Mouse (Mus musculus) left cerebral cortex, postnatal 36 days (tissue): ENCODE data around the gene Hist1h4d. TPM values are rescaled to one million over a fixed set of nuclear protein-coding genes. Genes with fewer than 3 reads are reported as not detected.
A peak's percentile ranks its signal among the peaks of the same experiment; 100 is the strongest.
"Not testable (repeated sequence)": the region's sequence is repeated elsewhere in the genome, so short reads cannot be mapped to it uniquely, and the experiment has no call there.

ENCODE experiments used
- DNase-seq, 2 experiments: peaks; one replicate each; pipeline ENCODE4 v3.0.0; 2021 to 2022; ENCODE audit warnings: low spot score in 2 of 2, mixed read lengths in 1 of 2
- intact Hi-C: fragments of 180-260 bp; cut with DNase I; formaldehyde crosslinking; loops from one replicate; pipeline ENCODE4 v1.15.1; 2025
- total RNA-seq, 2 experiments: library from RNA; stranded (reverse); gene quantifications; 2 replicates each; pipeline ENCODE4 v1.2.3; 2021

The Hist1h4d gene
- 100 to 1,000 TPM; 160 to 166 TPM for total RNA-seq

DNA sequence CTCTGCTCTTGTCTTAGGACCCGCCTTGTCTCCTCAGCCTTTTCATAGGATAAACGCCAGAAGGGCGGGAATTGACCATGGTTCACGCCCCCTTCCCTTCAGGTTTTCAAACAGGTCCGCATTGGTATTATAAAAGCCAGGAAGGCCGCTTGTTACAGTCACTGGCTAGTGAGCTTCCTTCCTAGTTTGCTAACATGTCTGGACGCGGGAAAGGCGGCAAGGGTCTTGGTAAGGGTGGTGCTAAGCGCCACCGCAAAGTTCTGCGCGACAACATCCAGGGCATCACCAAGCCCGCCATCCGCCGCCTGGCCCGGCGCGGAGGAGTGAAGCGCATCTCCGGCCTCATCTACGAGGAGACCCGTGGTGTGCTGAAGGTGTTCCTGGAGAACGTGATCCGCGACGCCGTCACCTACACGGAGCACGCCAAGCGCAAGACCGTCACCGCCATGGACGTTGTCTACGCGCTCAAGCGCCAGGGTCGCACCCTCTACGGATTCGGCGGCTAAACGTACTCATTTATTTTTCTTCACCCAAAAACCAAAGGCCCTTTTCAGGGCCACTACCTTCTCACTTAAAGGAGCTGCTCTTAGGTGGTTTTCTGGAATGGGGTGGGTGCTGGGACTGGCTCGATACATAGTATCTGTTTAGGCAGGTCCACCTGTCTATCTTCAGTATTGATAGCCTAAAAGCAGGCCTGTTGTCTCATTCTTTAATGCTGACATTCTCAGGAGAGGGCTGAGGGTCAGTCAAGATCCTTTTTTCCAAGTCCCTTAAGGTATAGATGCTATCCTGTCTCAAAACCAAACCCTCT lies at the start of gene Hist1h4d:
Gene Hist1h4d, plus strand, starts transcription at position 191 of the 811 bp plus-strand sequence.
- intact Hi-C loops, result loop anchor here (5.0 kb wide), 2 partner anchors 49 to 161 kb away; partner anchors contain the start of genes Hist1h2af and Hist1h4h
- peak; percentile 98 for DNase-seq

DNA sequence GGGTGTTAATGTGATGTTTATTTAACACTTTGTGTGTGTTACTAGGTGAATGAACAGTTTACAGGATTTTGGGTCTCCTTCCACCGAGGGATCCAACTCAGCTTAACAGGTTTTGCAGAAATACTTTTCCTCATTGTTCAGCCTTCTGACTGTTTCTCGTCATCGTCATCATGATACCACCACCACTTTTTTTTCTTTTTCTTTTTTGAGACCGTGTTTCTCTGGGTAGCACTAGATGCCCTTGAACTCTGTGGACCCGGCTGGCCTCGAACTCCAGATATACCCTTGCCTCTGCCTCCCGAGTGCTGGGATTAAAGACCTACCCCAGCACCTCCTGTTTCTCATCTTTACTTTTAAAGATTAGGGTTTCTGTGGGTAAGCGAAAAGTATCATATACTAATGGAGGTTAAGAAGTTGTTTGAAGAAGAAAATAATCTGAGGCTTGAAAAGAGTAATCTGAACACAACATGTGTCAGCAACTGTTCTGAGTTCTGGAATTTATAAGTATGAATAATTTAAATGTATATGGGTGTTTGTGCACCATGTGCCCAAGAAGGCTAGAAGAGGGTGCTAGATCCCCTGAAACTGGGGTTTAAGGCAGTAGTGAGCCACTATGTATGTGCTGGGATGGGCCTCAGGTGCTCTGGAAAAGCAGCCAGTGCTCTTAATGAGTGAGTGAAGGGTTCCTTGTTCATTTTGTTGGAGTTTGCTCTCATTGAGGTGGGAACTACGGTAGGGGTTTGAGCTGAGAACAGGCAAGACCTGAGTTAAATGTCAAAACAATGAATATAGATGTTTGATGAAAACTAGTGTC lies 48.9 kb upstream of the Hist1h4d start:
- intact Hi-C loops, result loop anchor here (5.0 to 10.0 kb wide), 3 partner anchors 50 to 1818 kb away; partner anchors contain the start of genes Hist1h2ag, Hist1h2ai, Hist1h2bj and Hist1h2bl
- no peak for DNase-seq

- intact Hi-C loops, result loop anchor here (5.0 to 10.0 kb wide), 3 partner anchors 49 to 1819 kb away; partner anchors contain the start of genes Hist1h2ag, Hist1h2ai, Hist1h2bj and Hist1h2bl
- DNase-seq, result peak; percentile 67 to 73
These were observed 47.6 kb upstream of the Hist1h4d start, which contains the start of gene Hist1h2af for GRCm38 (mm10) chr13:23533560-23534367. Gene Hist1h2af (plus strand): TSS chr13:23533906.

- intact Hi-C loops, result loop anchor here (5.0 to 10.0 kb wide), 3 partner anchors 48 to 1820 kb away; partner anchors contain the start of genes Hist1h2ag, Hist1h2ai, Hist1h2bj and Hist1h2bl
- no peak for DNase-seq
These were observed 46.8 kb upstream of the Hist1h4d start for GRCm38 (mm10) chr13:23534368-23535131.

DNA sequence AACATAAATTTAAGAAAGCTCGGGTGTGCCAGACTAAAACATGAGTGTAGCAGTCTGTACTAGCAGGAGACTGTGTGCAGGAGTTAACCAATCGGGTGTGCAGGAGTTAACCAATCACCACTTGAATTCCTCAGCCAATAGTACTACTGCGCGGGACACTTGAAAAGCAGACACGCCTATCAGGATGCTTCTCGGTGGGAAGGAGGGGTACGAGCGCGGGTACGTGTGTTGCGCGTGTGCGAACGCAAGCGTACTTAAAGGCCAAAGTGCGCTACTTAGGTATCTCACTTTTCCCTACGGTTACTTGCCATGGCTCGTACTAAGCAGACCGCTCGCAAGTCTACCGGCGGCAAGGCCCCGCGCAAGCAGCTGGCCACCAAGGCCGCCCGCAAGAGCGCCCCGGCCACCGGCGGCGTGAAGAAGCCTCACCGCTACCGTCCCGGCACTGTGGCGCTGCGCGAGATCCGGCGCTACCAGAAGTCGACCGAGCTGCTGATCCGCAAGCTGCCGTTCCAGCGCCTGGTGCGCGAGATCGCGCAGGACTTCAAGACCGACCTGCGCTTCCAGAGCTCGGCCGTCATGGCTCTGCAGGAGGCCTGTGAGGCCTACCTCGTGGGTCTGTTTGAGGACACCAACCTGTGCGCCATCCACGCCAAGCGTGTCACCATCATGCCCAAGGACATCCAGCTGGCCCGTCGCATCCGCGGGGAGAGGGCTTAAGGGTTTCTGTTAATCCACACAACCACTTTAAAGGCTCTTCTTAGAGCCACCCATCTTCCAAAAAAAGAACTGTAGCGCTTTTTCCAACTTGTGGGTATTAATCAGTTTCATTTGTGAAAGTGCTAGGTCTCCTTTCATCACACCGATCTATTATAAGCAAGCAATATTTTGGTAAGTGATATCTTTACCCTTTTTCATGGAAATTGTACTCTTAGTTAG lies 46.0 kb upstream of the Hist1h4d start, which contains the start of gene Hist1h3g:
Gene Hist1h3g, plus strand, starts transcription at position 286 of the 939 bp plus-strand sequence.
- DNase-seq, result peak; percentile 86 to 89
- intact Hi-C loops, result loop anchor here (10.0 kb wide), 1 partner anchor 1821 kb away; the partner anchor contains the start of genes Hist1h2ai, Hist1h2bl and Hist1h3h

- no peak for DNase-seq
- intact Hi-C loops, result loop anchor here (10.0 kb wide), 1 partner anchor 1821 kb away; the partner anchor contains the start of genes Hist1h2ai, Hist1h2bl and Hist1h3h
These were observed 45.1 kb upstream of the Hist1h4d start for GRCm38 (mm10) chr13:23536076-23536822.

DNA sequence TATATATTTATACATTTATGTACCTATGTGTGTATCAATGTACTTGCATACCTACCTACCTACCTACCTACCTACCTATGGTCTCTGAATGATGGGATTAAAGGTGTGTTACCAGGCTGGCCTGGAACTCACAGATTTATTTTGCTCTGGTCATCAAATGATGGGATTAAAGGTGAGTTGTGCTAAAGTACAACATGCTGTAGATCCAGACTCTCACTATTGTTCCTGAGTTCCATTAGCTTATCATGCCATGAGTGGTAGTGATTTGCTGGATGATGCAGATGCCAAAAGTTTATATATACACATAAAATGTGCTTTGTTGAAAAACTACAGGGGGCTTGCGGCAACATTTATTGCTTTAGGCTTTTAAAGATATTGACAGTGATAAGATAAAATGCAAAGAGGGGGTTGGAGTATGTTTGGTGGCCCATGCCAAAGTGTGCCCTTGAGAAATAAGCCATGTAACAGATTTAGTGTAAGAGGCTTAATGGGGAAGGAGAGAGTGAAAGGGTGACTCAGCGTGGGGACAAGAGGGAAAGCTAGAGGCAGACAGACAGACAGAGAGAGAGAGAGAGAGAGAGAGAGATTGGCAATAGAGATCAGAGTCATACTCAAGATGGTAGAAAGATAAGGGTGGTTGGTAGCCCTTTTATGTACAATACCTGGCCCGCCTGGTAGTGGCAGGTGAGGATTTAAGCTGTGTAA lies 44.2 kb upstream of the Hist1h4d start:
- no peak for DNase-seq
- intact Hi-C loops, result loop anchor here (10.0 kb wide), 1 partner anchor 1822 kb away; the partner anchor contains the start of genes Hist1h2ai, Hist1h2bl and Hist1h3h

GRCm38 (mm10) chr13:23538249-23538648 lies 43.1 kb upstream of the Hist1h4d start:
- no peak for DNase-seq
- intact Hi-C loops, result loop anchor here (10.0 kb wide), 1 partner anchor 1823 kb away; the partner anchor contains the start of genes Hist1h2ai, Hist1h2bl and Hist1h3h

GRCm38 (mm10) chr13:23539821-23540220 lies 41.6 kb upstream of the Hist1h4d start:
- not testable (repeated sequence) for DNase-seq
- intact Hi-C loops, result loop anchor here (10.0 kb wide), 1 partner anchor 1825 kb away; the partner anchor contains the start of genes Hist1h2ai, Hist1h2bl and Hist1h3h

GRCm38 (mm10) chr13:23541497-23541896 lies 39.9 kb upstream of the Hist1h4d start:
- DNase-seq, result no peak
- intact Hi-C loops, result no loop called here

DNA sequence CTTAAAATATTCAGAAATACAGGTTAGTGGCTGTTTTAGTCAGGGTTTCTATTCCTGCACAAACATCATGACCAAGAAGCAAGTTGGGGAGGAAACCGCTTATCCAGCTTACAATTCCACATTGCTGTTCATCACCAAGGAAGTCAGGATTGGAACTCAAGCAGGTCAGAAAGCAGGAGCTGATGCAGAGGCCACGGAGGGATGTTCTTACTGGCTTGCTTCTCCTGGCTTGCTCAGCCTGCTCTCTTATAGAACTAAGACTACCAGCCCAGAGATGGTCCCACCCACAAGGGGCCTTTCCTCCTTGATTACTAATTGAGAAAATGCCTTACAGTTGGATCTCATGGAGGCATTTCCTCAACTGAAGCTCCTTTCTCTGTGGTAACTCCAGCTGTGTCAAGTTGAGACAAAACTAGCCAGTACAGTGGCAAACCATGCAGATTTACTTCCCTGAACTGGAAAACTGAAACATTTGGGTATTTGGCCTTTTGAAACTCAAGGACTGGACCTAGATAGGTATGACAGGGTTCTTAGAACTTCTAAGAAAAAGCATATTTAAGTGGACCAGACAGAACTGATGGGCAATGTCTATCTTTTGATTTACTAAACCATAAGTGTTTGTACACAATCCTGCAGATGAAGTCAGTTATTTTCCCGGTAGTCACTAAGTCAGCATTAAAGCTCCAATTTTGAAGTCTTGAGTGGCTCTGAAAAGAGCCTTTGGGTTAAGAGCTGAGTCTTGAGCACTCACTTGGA lies 39.0 kb upstream of the Hist1h4d start:
- DNase-seq, intact Hi-C loops: not testable (repeated sequence)

- peak; percentile 68 to 71 for DNase-seq
- intact Hi-C loops, result not testable (repeated sequence)
These were observed 38.3 kb upstream of the Hist1h4d start, which contains the start of gene Hist1h2bh for GRCm38 (mm10) chr13:23542999-23543607. Gene Hist1h2bh (minus strand): TSS chr13:23543392.

- DNase-seq, result peak; percentile 73 to 76
- intact Hi-C loops, result no loop called here
These were observed 37.2 kb upstream of the Hist1h4d start, which contains the start of gene Hist1h3f for GRCm38 (mm10) chr13:23543965-23544786. Gene Hist1h3f (plus strand): TSS chr13:23544052.
